Mouse (Mus musculus) myocyte (in vitro differentiated cells): ENCODE data around the gene Slc4a10.

Experiments used
- MAX ChIP-seq: IDR thresholded peaks from one replicate; pipeline ENCODE4 v1.6.1; 2011; ENCODE audit warnings: low read depth, mild to moderate bottlenecking, control low read depth
- POLR2A ChIP-seq: IDR thresholded peaks from one replicate; pipeline ENCODE4 v1.6.1; 2011; ENCODE audit warnings: low read depth, mild to moderate bottlenecking, control low read depth, moderate library complexity; ENCODE audit not compliant: insufficient read length
- TCF12 ChIP-seq: IDR thresholded peaks from one replicate; pipeline ENCODE4 v1.6.1; 2011; ENCODE audit warnings: mild to moderate bottlenecking, control low read depth; ENCODE audit not compliant: poor library complexity, insufficient read depth, severe bottlenecking
- USF1 ChIP-seq: IDR thresholded peaks from one replicate; pipeline ENCODE4 v1.6.1; 2011; ENCODE audit warnings: low read depth, mild to moderate bottlenecking, control low read depth, moderate library complexity

DNA sequence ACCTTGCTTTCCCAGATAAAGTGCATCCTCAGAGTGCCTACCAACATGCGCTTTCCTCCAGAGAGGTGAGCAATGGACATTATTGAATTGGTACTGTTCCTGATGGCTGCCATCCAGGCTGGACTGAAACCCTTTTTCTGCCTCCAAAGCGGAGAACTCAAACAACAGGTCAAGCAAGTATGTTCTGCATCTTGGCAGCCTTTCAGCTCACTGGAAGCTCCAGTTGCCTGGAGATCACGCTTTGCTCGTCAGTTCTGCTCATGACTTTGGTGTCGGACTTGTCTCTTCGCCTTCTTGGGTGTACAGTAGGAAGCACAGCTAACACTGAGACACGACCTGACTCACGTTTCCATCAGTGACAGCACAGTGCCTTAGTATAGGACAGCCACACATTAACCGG is 315.9 kb downstream of the Slc4a10 start:
- TF ChIP-seq POLR2A, result no peak
- no peak for TF ChIP-seq USF1
- no peak for TF ChIP-seq TCF12
- TF ChIP-seq MAX, result no peak
